Mouse (Mus musculus) liver, embryonic 14.5 days (tissue): ENCODE measurements at regions not wholly inside any gene's neighbourhood (a gene's known extent, or its start where the extent isn't known, plus 50 kb on each side); places are given as distances from the start of the nearest gene placed in this dataset.

Source experiments
- ATAC-seq: fragments of 200-750 bp; cut with Nextera tagmentation; 2 replicates; pipeline ENCODE4 v1.8.0; 2017; ENCODE audit warnings: moderate number of reproducible peaks, mild to moderate bottlenecking, moderate library complexity; ENCODE audit not compliant: insufficient read depth
- DNase-seq, 3 experiments: peaks; one replicate each; pipeline ENCODE4 v3.0.0-alpha.2; 2012 to 2013; ENCODE audit warnings: low read depth in 3 of 3, low spot score in 3 of 3
- H3K27ac ChIP-seq: fragments of 300-500 bp; sonication (generic); 2 replicates; pipeline ENCODE4 v1.5.1; 2014; ENCODE audit warnings: moderate library complexity, mild to moderate bottlenecking, control low read depth, inconsistent platforms
- H3K27me3 ChIP-seq: fragments of 300-500 bp; sonication (generic); 2 replicates; pipeline ENCODE4 v1.6.1; 2014; ENCODE audit warnings: mild to moderate bottlenecking, low read length, moderate library complexity; ENCODE audit not compliant: control insufficient read depth, insufficient read depth
- H3K36me3 ChIP-seq: fragments of 300-500 bp; sonication (generic); replicated peaks from 2 replicates; pipeline ENCODE4 v1.6.1; 2014; ENCODE audit warnings: low read depth; ENCODE audit not compliant: control insufficient read depth, insufficient read depth
- H3K4me1 ChIP-seq, 2 experiments: fragments of 200-500 bp in 1 of 2; fragments of 300-500 bp in 1 of 2; sonication (generic) in 1 of 2; replicated peaks; 2 replicates each; pipeline ENCODE4 v1.6.1; 2012 to 2014; ENCODE audit warnings: antibody characterized with exemption in 1 of 2, inconsistent platforms in 1 of 2, low read length in 1 of 2; ENCODE audit not compliant: control insufficient read depth in 2 of 2, insufficient read depth in 2 of 2
- H3K4me2 ChIP-seq: fragments of 300-500 bp; sonication (generic); 2 replicates; pipeline ENCODE4 v1.6.1; 2014; ENCODE audit warnings: low read depth, mild to moderate bottlenecking, control low read depth, moderate library complexity
- H3K4me3 ChIP-seq, 2 experiments: fragments of 200-500 bp in 1 of 2; fragments of 300-500 bp in 1 of 2; sonication (generic) in 1 of 2; 2 replicates each; pipeline ENCODE4 v1.5.1; 2012 to 2014; ENCODE audit warnings: low read depth in 2 of 2, low read length in 2 of 2, mild to moderate bottlenecking in 2 of 2, control low read depth in 1 of 2, inconsistent platforms in 1 of 2, moderate library complexity in 1 of 2; ENCODE audit not compliant: insufficient read depth in 1 of 2
- H3K9ac ChIP-seq: fragments of 300-500 bp; sonication (generic); replicated peaks from 2 replicates; pipeline ENCODE4 v1.6.1; 2014; ENCODE audit warnings: mild to moderate bottlenecking, control low read depth, moderate library complexity
- H3K9me3 ChIP-seq: fragments of 300-500 bp; sonication (generic); 2 replicates; pipeline ENCODE4 v1.6.1; 2016; ENCODE audit warnings: low read length, mixed read lengths; ENCODE audit not compliant: control insufficient read depth
- CTCF ChIP-seq: IDR thresholded peaks from 2 replicates; pipeline ENCODE4 v1.5.1; 2016; ENCODE audit warnings: antibody characterized with exemption, low read depth, control low read depth
- EP300 ChIP-seq: IDR thresholded peaks from 2 replicates; pipeline ENCODE4 v1.6.1; 2016; ENCODE audit warnings: antibody characterized with exemption, low read depth
- WGBS: fragments of 180-500 bp; shearing (Covaris S2); extraction: QIAGEN DNeasy Blood & Tissue Kit; methylation state at CpG from one replicate; pipeline ENCODE4 v1.1.7; 2014; ENCODE audit not compliant: insufficient replicate concordance; 5-methylcytosine and 5-hydroxymethylcytosine counted together

DNA sequence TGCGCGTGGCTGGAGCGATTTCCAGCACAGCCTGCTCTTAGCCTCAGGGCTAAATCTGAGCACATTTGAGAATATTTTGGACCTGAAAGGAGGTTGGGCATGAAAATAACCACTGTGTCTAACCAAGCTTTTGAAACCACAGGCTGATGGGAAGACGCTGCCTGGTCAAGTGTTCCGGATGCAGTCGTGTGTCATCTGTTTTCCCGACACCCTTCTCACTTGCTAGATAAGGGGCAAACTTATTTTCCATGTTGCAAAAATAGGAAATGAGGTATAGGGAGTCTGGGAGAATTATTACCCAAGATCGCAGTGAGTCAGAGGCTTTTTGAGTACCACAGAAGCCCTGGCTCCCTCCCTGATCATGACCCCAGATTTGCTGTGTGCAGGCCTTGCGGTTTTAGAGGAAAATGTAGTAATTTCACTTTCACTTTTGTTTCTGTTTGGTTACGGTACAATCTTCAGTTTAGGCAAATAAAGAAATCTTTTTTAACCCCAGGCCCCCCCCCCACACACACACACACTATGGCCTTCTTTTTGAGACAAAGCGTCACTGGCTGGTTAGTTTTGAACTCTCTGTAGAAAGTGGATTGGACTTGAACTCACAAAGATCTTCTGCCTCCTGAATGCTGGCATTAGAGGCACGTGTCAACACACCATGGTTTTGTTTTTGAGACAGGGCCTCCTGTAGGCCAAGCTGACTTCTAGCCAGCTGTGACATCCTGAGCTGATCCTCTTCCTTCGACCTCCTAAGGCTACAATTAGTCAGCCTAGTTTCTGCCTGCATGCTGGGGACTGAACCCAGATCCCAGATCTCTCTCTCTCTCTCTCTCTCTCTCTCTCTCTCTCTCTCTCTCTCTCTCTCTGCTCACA is 60.7 kb downstream of the Zfp281 start:
- WGBS: 21% methylated on average over 13 of the region's 13 CpGs
- Histone ChIP-seq H3K4me2 (peak overlapping the region; percentile 67), H3K4me1 (peaks cover 0 to 13% of the 10 kb centered on the region in 2 experiments; a peak in 2 of 4 replicates), H3K4me3 (peak overlapping the region; percentile 32 to 49), H3K9ac (peak overlapping the region; percentile 45), H3K9me3 (no peaks in the 10 kb centered on the region), H3K36me3 (no peaks in the 10 kb centered on the region), H3K27ac (peak overlapping the region; percentile 47; the same call in 1 of the 2 replicates), H3K27me3 (no peaks in the 10 kb centered on the region)
- peak; percentile 32; the same call in 1 of the 2 replicates for ATAC-seq
- TF ChIP-seq EP300 (no peak), CTCF (no peak)
- peak in 1 of 3 experiments; percentile 51 for DNase-seq

DNA sequence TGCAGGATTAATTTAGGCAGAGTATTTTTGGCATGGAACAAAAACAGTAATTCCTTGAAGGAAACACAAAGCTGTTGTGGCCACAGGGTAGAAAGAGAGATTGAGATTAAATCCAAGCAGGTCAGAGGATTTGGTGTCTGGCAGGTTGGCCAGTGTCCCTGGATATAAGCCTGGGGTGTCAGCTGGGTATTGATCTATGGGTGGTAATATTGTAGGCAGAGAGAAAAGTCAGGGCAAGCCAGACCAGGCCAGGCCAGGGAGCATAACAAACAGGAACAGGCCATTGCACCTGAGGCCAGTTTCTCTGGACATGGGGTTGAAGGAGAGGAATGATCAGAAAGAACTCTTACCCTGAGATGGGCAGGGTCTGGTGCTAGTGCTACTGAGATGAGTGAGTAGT is 61.8 kb downstream of the Zfp281 start:
- H3K27ac ChIP-seq: no peak overlapping the region
- ATAC-seq: no peak

DNA sequence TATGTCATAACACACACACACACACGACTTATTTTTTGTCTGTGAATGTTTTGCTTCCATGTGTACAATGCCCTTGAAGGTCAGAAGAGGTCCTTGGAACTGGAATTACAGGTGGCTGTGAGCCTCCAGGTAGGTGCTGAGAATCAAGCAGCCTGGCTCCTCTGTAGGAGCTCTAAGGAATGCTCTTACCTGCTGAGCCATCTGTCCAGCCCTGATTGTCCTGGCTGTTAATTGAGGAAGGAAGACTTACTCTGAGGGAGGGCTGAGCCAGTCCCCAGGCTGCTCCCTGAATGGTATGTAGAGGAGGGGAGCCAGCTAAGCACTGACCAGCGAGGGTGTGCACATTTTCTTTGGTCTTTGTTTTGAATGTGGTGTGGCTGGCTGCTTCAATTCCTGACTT is 65.4 kb downstream of the Zfp281 start:
- no peaks in the 10 kb centered on the region for H3K36me3 ChIP-seq
- peaks cover 0 to 6% of the 10 kb centered on the region in 2 experiments; a peak in 1 of 4 replicates for H3K4me1 ChIP-seq
- no peak overlapping the region for H3K9ac ChIP-seq
- no peak for TF ChIP-seq CTCF
- no peak for TF ChIP-seq EP300
- WGBS: 19% methylated on average over 2 of the region's 2 CpGs
- no peaks in the 10 kb centered on the region for H3K27me3 ChIP-seq
- DNase-seq: no peak
- no peak for ATAC-seq
- no peak overlapping the region for H3K27ac ChIP-seq
- no peak overlapping the region for H3K4me2 ChIP-seq
- no peaks in the 10 kb centered on the region for H3K9me3 ChIP-seq
- no peak overlapping the region for H3K4me3 ChIP-seq

More for the DNA sequence above, 61.8 kb downstream of the Zfp281 start:
- no peaks in the 10 kb centered on the region for H3K36me3 ChIP-seq
- peaks cover 0 to 13% of the 10 kb centered on the region in 2 experiments; a peak in 2 of 4 replicates for H3K4me1 ChIP-seq
- H3K27me3 ChIP-seq: no peaks in the 10 kb centered on the region
- H3K4me2 ChIP-seq: no peak overlapping the region
- DNase-seq: no peak
- no peaks in the 10 kb centered on the region for H3K9me3 ChIP-seq
- TF ChIP-seq EP300 (no peak), CTCF (no peak)
- no peak overlapping the region for H3K4me3 ChIP-seq
- no peak overlapping the region for H3K9ac ChIP-seq

DNA sequence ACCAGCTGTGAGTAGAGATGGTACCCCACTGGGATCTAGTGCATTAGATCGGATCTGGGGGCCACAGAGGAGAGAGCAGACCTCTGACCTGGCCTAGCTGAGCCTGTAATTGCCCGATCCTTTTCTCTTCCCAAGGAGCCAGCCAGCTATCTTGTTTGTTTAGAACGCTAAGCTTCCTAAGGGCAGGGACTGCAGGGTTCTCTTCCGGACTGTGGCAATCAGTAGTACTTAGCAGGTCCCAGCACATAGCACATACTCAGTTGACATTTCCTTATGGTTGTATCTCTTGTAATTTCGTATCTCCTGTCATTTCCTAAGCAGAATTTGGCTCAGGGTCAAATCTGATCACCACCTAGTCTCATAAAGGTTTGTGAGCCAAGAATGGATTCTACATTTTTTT is 68.7 kb downstream of the Zfp281 start:
- Histone ChIP-seq H3K27ac (no peak overlapping the region), H3K9ac (no peak overlapping the region), H3K27me3 (no peaks in the 10 kb centered on the region), H3K4me3 (no peak overlapping the region), H3K9me3 (no peaks in the 10 kb centered on the region), H3K36me3 (no peaks in the 10 kb centered on the region), H3K4me1 (peaks cover 0 to 9% of the 10 kb centered on the region in 2 experiments; a peak in 1 of 4 replicates), H3K4me2 (peak overlapping the region; percentile 24)
- no peak for ATAC-seq
- DNase-seq: no peak
- WGBS: 45% methylated on average over 5 of the region's 5 CpGs
- no peak for TF ChIP-seq EP300
- no peak for TF ChIP-seq CTCF

DNA sequence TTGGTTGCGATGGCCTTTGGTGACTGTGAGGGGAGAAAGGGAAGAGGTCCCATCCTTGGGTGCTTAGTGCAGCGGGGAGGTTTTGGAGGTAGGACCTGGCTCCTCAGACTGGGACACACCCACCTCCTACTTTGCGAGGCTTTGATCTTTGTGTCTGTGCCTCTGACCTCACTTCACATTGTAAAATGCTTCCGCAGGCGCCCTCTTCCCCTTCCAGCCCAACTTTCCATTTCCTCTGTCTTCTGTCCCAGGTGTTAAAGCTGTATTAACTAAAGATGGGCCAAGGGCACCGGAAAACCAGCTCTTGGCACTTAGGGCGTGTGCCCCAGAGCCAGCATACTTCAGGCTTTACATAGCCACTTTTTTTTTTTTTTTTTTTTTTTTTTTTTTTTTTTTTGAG is 70.3 kb downstream of the Zfp281 start:
- 34% methylated on average over 7 of the region's 7 CpGs for WGBS
- Histone ChIP-seq H3K36me3 (no peaks in the 10 kb centered on the region), H3K27me3 (no peaks in the 10 kb centered on the region), H3K27ac (no peak overlapping the region), H3K9ac (no peak overlapping the region), H3K4me1 (peaks cover 0 to 12% of the 10 kb centered on the region in 2 experiments; a peak in 1 of 4 replicates), H3K4me3 (no peak overlapping the region), H3K9me3 (no peaks in the 10 kb centered on the region), H3K4me2 (no peak overlapping the region; the same call in 1 of the 2 replicates)
- TF ChIP-seq EP300 (no peak), CTCF (no peak)
- ATAC-seq (no peak), DNase-seq (no peak)
